Mouse (Mus musculus): ENCODE data around the gene Zmym2.
A peak's percentile ranks its signal among the peaks of the same experiment; 100 is the strongest.
"Not testable (repeated sequence)": the region's sequence is repeated elsewhere in the genome, so short reads cannot be mapped to it uniquely, and the experiment has no call there.

The Zmym2 gene

GRCm38 (mm10) chr14:56886594-56887513, at the start of gene Zmym2:
Gene Zmym2, plus strand, starts transcription at chr14:56886653.
- peak; percentile 84 for DNase-seq

GRCm38 (mm10) chr14:56844033-56844432, 42.4 kb upstream of the Zmym2 start:
- DNase-seq = no peak

GRCm38 (mm10) chr14:56844507-56844906, 41.9 kb upstream of the Zmym2 start:
- no peak for DNase-seq

- no peak for DNase-seq
Measured at GRCm38 (mm10) chr14:56848322-56848721, 38.1 kb upstream of the Zmym2 start.

- no peak for DNase-seq
Measured at GRCm38 (mm10) chr14:56849681-56850080, 36.8 kb upstream of the Zmym2 start.

GRCm38 (mm10) chr14:56864041-56864440, 22.4 kb upstream of the Zmym2 start:
- no peak for DNase-seq

GRCm38 (mm10) chr14:56864641-56865040, 21.8 kb upstream of the Zmym2 start:
- DNase-seq = no peak

- not testable (repeated sequence) for DNase-seq
Measured at GRCm38 (mm10) chr14:56865112-56865511, 21.3 kb upstream of the Zmym2 start.

GRCm38 (mm10) chr14:56873525-56873924, 12.9 kb upstream of the Zmym2 start:
- no peak for DNase-seq

- DNase-seq = no peak
Measured at GRCm38 (mm10) chr14:56875586-56876159, 10.8 kb upstream of the Zmym2 start.

- no peak for DNase-seq
Measured at GRCm38 (mm10) chr14:56881271-56881670, 5.2 kb upstream of the Zmym2 start.

GRCm38 (mm10) chr14:56883431-56883830, 3.0 kb upstream of the Zmym2 start:
- no peak for DNase-seq

GRCm38 (mm10) chr14:56885308-56885771, 1.1 kb upstream of the Zmym2 start:
- peak; percentile 88 for DNase-seq

GRCm38 (mm10) chr14:56885986-56886593, 363 bp upstream of the Zmym2 start:
- peak; percentile 78 for DNase-seq

GRCm38 (mm10) chr14:56887514-56887880, 1.0 kb downstream of the Zmym2 start:
- no peak for DNase-seq

GRCm38 (mm10) chr14:56887887-56888286, 1.4 kb downstream of the Zmym2 start:
- DNase-seq = peak; percentile 83

- DNase-seq = no peak
Measured at GRCm38 (mm10) chr14:56888416-56888815, 2.0 kb downstream of the Zmym2 start.

- DNase-seq = no peak
Measured at GRCm38 (mm10) chr14:56894417-56894816, 8.0 kb downstream of the Zmym2 start.

GRCm38 (mm10) chr14:56896521-56896920, 10.1 kb downstream of the Zmym2 start:
- no peak for DNase-seq

- DNase-seq = no peak
Measured at GRCm38 (mm10) chr14:56897475-56897874, 11.0 kb downstream of the Zmym2 start.

- no peak for DNase-seq
Measured at GRCm38 (mm10) chr14:56899656-56900055, 13.2 kb downstream of the Zmym2 start.

GRCm38 (mm10) chr14:56903039-56903438, 16.6 kb downstream of the Zmym2 start:
- no peak for DNase-seq

GRCm38 (mm10) chr14:56905696-56906095, 19.2 kb downstream of the Zmym2 start:
- DNase-seq = no peak

GRCm38 (mm10) chr14:56918532-56918931, 32.1 kb downstream of the Zmym2 start:
- DNase-seq = no peak
